In genomic region chr17:49671921-49672339, GRCm38 (mm10) we compare ENCODE assay signal across 12 mouse cellular contexts. TPM values are rescaled to one million over a fixed set of nuclear protein-coding genes. Genes with fewer than 3 reads are reported as not detected.
A peak's percentile ranks its signal among the peaks of the same experiment; 100 is the strongest.
DNase-seq lines count a peak whose midpoint lies in the region; ATAC-seq and TF ChIP-seq lines count a peak whose summit lies in the region.
"Had no signal": no experiment of that assay in that cellular context is flagged by ENCODE, and none has a peak within 500 bp of the region (broad histone marks: within the 10 kb centered on the region; RNA-seq: fewer than 3 reads in every experiment).

No protein-coding gene starts in this region.

- no peak for TF ChIP-seq CTCF in liver, adult 2 months (IDR thresholded peaks at IDR 0.05; ENCODE audit: low read depth, low read length)
- no peak for TF ChIP-seq CTCF in midbrain, postnatal 0 days (IDR thresholded peaks at IDR 0.05)

- no peaks in the 10 kb centered on the region; the same call in 1 of the 2 replicates for H3K9me3 ChIP-seq in forebrain, embryonic 13.5 days (replicated peaks)
- 0 out of 2 replicates have a peak, but pooled peaks cover 4% of the 10 kb centered on the region for H3K9me3 ChIP-seq in forebrain, embryonic 12.5 days
- no peaks in the 10 kb centered on the region for H3K9me3 ChIP-seq in midbrain, postnatal 0 days (ENCODE audit: low read length)

- H3K36me3 ChIP-seq in forebrain, embryonic 13.5 days (ENCODE audit: poor library complexity, severe bottlenecking) = no peaks in the 10 kb centered on the region
- H3K36me3 ChIP-seq in forebrain, embryonic 12.5 days (replicated peaks) = no peaks in the 10 kb centered on the region
- no peaks in the 10 kb centered on the region for H3K36me3 ChIP-seq in liver, adult 2 months (ENCODE audit: control insufficient read depth, insufficient read depth, low read length)
- no peaks in the 10 kb centered on the region for H3K36me3 ChIP-seq in midbrain, postnatal 0 days (ENCODE audit: insufficient read depth, low read length)

- DNase-seq in liver, adult 2 months (ENCODE audit: extremely low read depth, low read depth, low spot score) = peak; percentile 2
- DNase-seq in liver (no peak), adipocyte (ENCODE audit: low spot score) (peak; percentile 4)
- DNase-seq in midbrain, postnatal 0 days (ENCODE audit: low spot score) = peak; percentile 64
- DNase-seq in testis, postnatal 10 days (ENCODE audit: low spot score) = no peak
- DNase-seq in adrenal gland, postnatal 14 days = no peak
- DNase-seq: cerebellum, adult 11 months; heart, adult 2 months; lung, postnatal 14 days had no signal

- WGBS in forebrain, embryonic 13.5 days = 52% methylated on average over 6 of the region's 6 CpGs
- WGBS in forebrain, embryonic 12.5 days = 72% methylated on average over 6 of the region's 6 CpGs
- 74% methylated on average over 6 of the region's 6 CpGs for WGBS in liver, adult 2 months
- WGBS in midbrain, postnatal 0 days = 55% methylated on average over 6 of the region's 6 CpGs

- H3K79me2 ChIP-seq in liver, adult 2 months (ENCODE audit: control insufficient read depth, insufficient read depth, low read length) = no peaks in the 10 kb centered on the region

- no peak overlapping the region for H3K4me3 ChIP-seq in forebrain, embryonic 13.5 days
- no peak overlapping the region for H3K4me3 ChIP-seq in forebrain, embryonic 12.5 days (replicated peaks)
- H3K4me3 ChIP-seq in liver, adult 2 months (ENCODE audit: insufficient read depth, low read depth, low read length) = no peak overlapping the region
- H3K4me3 ChIP-seq in midbrain, postnatal 0 days (ENCODE audit: low read depth, low read length) = no peak overlapping the region
- H3K4me3 ChIP-seq: heart, adult 2 months had no signal

- no peak overlapping the region for H3K9ac ChIP-seq in forebrain, embryonic 13.5 days
- no peak overlapping the region for H3K9ac ChIP-seq in forebrain, embryonic 12.5 days
- no peak overlapping the region for H3K9ac ChIP-seq in liver, adult 2 months (ENCODE audit: low read depth, low read length)
- no peak overlapping the region for H3K9ac ChIP-seq in midbrain, postnatal 0 days (replicated peaks; ENCODE audit: low read length, poor library complexity, severe bottlenecking)

- H3K4me1 ChIP-seq in forebrain, embryonic 13.5 days = 0 out of 2 replicates have a peak, but pooled peaks cover 10% of the 10 kb centered on the region
- no peaks in the 10 kb centered on the region for H3K4me1 ChIP-seq in forebrain, embryonic 12.5 days
- H3K4me1 ChIP-seq in liver, adult 2 months (ENCODE audit: control insufficient read depth, insufficient read depth, low read length) = no peaks in the 10 kb centered on the region
- no peaks in the 10 kb centered on the region for H3K4me1 ChIP-seq in midbrain, postnatal 0 days (ENCODE audit: insufficient read depth, low read length)

- peak overlapping the region; percentile 16; the same call in 1 of the 2 replicates for H3K27ac ChIP-seq in forebrain, embryonic 13.5 days
- H3K27ac ChIP-seq in forebrain, embryonic 12.5 days = no peak overlapping the region
- no peak overlapping the region for H3K27ac ChIP-seq in liver, adult 2 months (replicated peaks; ENCODE audit: insufficient read depth, low read depth, low read length)
- no peak overlapping the region for H3K27ac ChIP-seq in midbrain, postnatal 0 days (ENCODE audit: low read depth, low read length)
- H3K27ac ChIP-seq: heart, adult 2 months had no signal

- no peak overlapping the region for H3K4me2 ChIP-seq in forebrain, embryonic 13.5 days
- no peak overlapping the region for H3K4me2 ChIP-seq in forebrain, embryonic 12.5 days
- no peak overlapping the region for H3K4me2 ChIP-seq in midbrain, postnatal 0 days (ENCODE audit: low read depth, low read length, poor library complexity, severe bottlenecking)

- peak; percentile 89 for ATAC-seq in forebrain, embryonic 13.5 days
- ATAC-seq in forebrain, embryonic 12.5 days (ENCODE audit: low FRiP score) = no peak
- ATAC-seq in midbrain, postnatal 0 days (ENCODE audit: low FRiP score) = no peak

- no peak for TF ChIP-seq POLR2A in liver, adult 2 months (IDR thresholded peaks at IDR 0.05; ENCODE audit: extremely low read depth, insufficient read depth, low read length)

- H3K27me3 ChIP-seq in forebrain, embryonic 13.5 days = no peaks in the 10 kb centered on the region
- H3K27me3 ChIP-seq in forebrain, embryonic 12.5 days = no peaks in the 10 kb centered on the region
- H3K27me3 ChIP-seq in liver, adult 2 months (ENCODE audit: control insufficient read depth, insufficient read depth, low read length) = no peaks in the 10 kb centered on the region
- H3K27me3 ChIP-seq in midbrain, postnatal 0 days (ENCODE audit: insufficient read depth, low read length) = no peaks in the 10 kb centered on the region

RNA-seq across cellular contexts. Expression of gene Kif6, which starts 57.0 kb away (rescaled TPM):
- 1.7 and 2.3 TPM in 2 replicates for polyA plus RNA-seq in forebrain, embryonic 13.5 days (2015; fragmentation: Nextera tagmentation; extraction: Ambion mirVana)
- polyA plus RNA-seq in forebrain, embryonic 12.5 days (2016; fragmentation: Nextera tagmentation; extraction: Ambion mirVana) = 2.8 and 3.1 TPM in 2 replicates
- total RNA-seq in liver, adult 2 months (2014; rRNA removed) = not detected in 2 replicates
- polyA plus RNA-seq in liver, adult 2 months (2012; rRNA removed) = not detected in 2 replicates
- 2.1 and 2.7 TPM in 2 replicates for total RNA-seq in midbrain, postnatal 0 days (2014; rRNA removed)
- polyA plus RNA-seq in midbrain, postnatal 0 days (2015; fragmentation: Nextera tagmentation; extraction: Ambion mirVana) = 1.1 and 1.7 TPM in 2 replicates
- total RNA-seq in adrenal gland, postnatal 14 days (2021) = 0.26 and 1.1 TPM in 2 replicates
- total RNA-seq: neutrophil, adult 5-6 weeks had no signal

Comparison
In these comparisons a context has a peak if more than half of its experiments do, and no peak if none do; other contexts are left out.
1. DNase-seq: peak in liver, adult 2 months (single experiment), adipocyte (single experiment) and midbrain, postnatal 0 days (single experiment); none in liver (single experiment), testis, postnatal 10 days (single experiment) and adrenal gland, postnatal 14 days (single experiment).